Mouse (Mus musculus) bone marrow macrophage, adult 2 months (primary cell): ENCODE results near the gene Plod3.

Source experiments
- CTCF ChIP-seq: IDR thresholded peaks from 2 replicates; pipeline ENCODE4 v1.5.1; 2012; ENCODE audit warnings: low read depth, mild to moderate bottlenecking, low read length, moderate library complexity
- POLR2A ChIP-seq: IDR thresholded peaks from 2 replicates; pipeline ENCODE4 v1.6.1; 2012; ENCODE audit warnings: mild to moderate bottlenecking, low read depth, low read length, borderline replicate concordance

- TF ChIP-seq CTCF, result no peak
- no peak for TF ChIP-seq POLR2A
Observed at GRCm38 (mm10) chr5:136942781-136943180, 44.0 kb upstream of the Plod3 start.
